Mouse (Mus musculus) liver, embryonic 15.5 days (tissue): ENCODE results near the gene Best1. TPM values are rescaled to one million over a fixed set of nuclear protein-coding genes. Genes with fewer than 3 reads are reported as not detected.

Experiments
- ATAC-seq: fragments of 200-750 bp; cut with Nextera tagmentation; 2 replicates; pipeline ENCODE4 v1.8.0; 2017; ENCODE audit warnings: moderate number of reproducible peaks, mild to moderate bottlenecking, moderate library complexity; ENCODE audit not compliant: insufficient read depth
- H3K27ac ChIP-seq: fragments of 300-500 bp; sonication (generic); replicated peaks from 2 replicates; pipeline ENCODE4 v1.5.1; 2015; ENCODE audit warnings: mild to moderate bottlenecking, inconsistent platforms
- H3K27me3 ChIP-seq: fragments of 300-500 bp; sonication (generic); 2 replicates; pipeline ENCODE4 v1.6.1; 2015; ENCODE audit warnings: mild to moderate bottlenecking, inconsistent platforms
- H3K36me3 ChIP-seq: fragments of 300-500 bp; sonication (generic); replicated peaks from 2 replicates; pipeline ENCODE4 v1.6.1; 2015; ENCODE audit warnings: moderate library complexity, mild to moderate bottlenecking, inconsistent platforms
- H3K4me1 ChIP-seq: fragments of 300-500 bp; sonication (generic); replicated peaks from 2 replicates; pipeline ENCODE4 v1.6.1; 2015; ENCODE audit warnings: inconsistent platforms
- H3K4me2 ChIP-seq: fragments of 300-500 bp; sonication (generic); 2 replicates; pipeline ENCODE4 v1.6.1; 2015; ENCODE audit warnings: moderate library complexity, mild to moderate bottlenecking, inconsistent platforms
- H3K4me3 ChIP-seq: fragments of 300-500 bp; sonication (generic); replicated peaks from 2 replicates; pipeline ENCODE4 v1.5.1; 2015; ENCODE audit warnings: mild to moderate bottlenecking, inconsistent platforms
- H3K9ac ChIP-seq: fragments of 300-500 bp; sonication (generic); 2 replicates; pipeline ENCODE4 v1.6.1; 2015; ENCODE audit warnings: moderate library complexity, mild to moderate bottlenecking, inconsistent platforms
- H3K9me3 ChIP-seq: fragments of 300-500 bp; sonication (generic); replicated peaks from 2 replicates; pipeline ENCODE4 v1.6.1; 2016; ENCODE audit warnings: inconsistent platforms
- WGBS: fragments of 180-500 bp; shearing (Covaris S2); methylation state at CpG from one replicate; pipeline ENCODE4 v1.1.7; 2015; ENCODE audit warnings: mixed read lengths; ENCODE audit not compliant: insufficient replicate concordance; 5-methylcytosine and 5-hydroxymethylcytosine counted together
- polyA plus RNA-seq: library from polyadenylated mRNA; unstranded; fragments of >200 nt; fragmentation: Nextera tagmentation; extraction: Ambion mirVana; gene quantifications from 2 replicates; pipeline ENCODE4 v1.2.1, GENCODE M21; 2015

Gene Best1
- polyA plus RNA-seq, 1 experiment from 2014 or later = 0.12 TPM

DNA sequence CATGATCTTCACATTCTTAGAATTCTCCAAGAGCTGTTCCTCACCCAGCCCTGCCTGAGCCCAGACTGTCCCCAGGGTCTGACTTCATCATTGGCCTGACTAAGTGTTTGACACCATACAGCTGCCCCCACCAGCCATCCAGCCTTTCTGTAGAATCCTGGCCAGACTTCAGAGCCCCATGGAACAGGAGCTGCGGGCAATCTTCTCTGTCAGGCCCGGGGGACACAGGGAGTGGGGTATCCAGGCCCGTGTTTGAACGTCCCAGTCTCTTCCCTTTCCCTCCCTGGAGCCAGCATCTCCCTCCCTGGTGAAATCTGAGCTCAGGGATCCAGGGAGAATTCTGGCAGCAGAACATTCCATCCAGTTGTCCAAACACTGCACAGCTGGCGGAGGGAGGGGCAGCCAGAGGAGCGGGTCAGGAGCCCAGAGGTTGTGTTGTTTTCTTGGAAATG lies 11.4 kb upstream of the Best1 start:
- peak overlapping the region; percentile 86; the same call in 1 of the 2 replicates for H3K9ac ChIP-seq
- 62% methylated on average over 6 of the region's 6 CpGs for WGBS
- peak overlapping the region; percentile 97 for H3K4me2 ChIP-seq
- H3K27ac ChIP-seq = peak overlapping the region; percentile 98
- no peak for ATAC-seq
- H3K4me1 ChIP-seq = peaks cover 67% of the 10 kb centered on the region
- H3K9me3 ChIP-seq = no peaks in the 10 kb centered on the region
- H3K27me3 ChIP-seq = 0 out of 2 replicates have a peak, but pooled peaks cover 6% of the 10 kb centered on the region
- H3K36me3 ChIP-seq = 0 out of 2 replicates have a peak, but pooled peaks cover 5% of the 10 kb centered on the region
- H3K4me3 ChIP-seq = no peak overlapping the region

DNA sequence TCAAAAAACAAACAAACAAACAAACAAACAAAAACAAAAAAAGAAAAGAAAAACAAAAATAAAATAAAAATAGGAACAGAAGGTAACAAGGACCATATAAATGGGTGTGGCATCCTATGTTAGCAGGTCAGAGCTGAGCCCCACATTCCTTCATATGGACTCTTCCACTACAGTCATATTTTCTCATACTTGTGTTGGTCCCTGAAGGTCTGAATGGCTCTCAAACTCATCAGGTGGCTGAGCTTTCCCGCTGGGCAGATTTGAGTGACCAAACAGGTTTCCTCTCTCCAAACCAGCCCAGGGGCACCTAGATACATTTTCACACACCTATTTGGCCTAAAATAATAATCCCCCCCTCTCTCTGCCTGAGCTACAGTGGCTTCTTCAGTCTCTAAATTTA lies 10.0 kb upstream of the Best1 start:
- Histone ChIP-seq H3K9me3 (no peaks in the 10 kb centered on the region), H3K4me2 (no peak overlapping the region), H3K4me1 (peaks cover 53% of the 10 kb centered on the region), H3K36me3 (no peaks in the 10 kb centered on the region), H3K9ac (no peak overlapping the region), H3K27ac (no peak overlapping the region), H3K27me3 (0 out of 2 replicates have a peak, but pooled peaks cover 6% of the 10 kb centered on the region), H3K4me3 (no peak overlapping the region)
- WGBS = 63% methylated on average over 1 of the region's 1 CpGs
- ATAC-seq = no peak

DNA sequence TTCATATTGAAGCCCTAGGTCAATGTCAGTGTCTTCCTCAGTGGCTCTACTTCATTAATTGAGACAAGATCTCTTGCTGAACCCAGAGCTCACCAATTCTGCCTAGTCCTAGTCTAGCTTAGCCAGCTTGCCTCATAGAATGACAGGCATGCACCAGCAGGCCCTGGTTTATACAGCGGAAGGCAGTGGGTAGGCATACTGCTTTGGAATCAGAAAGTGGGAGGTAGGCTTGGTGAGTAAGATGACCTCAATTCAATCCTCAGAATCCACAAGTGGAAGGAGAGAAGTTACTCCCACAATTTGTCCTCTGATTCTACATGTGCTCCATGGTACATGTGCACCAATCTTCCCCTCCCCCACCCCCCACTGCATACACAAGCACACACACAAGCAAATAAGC lies 2.3 kb upstream of the Best1 start:
- Histone ChIP-seq H3K4me3 (no peak overlapping the region), H3K27me3 (no peaks in the 10 kb centered on the region), H3K27ac (no peak overlapping the region), H3K4me2 (no peak overlapping the region), H3K9ac (no peak overlapping the region), H3K36me3 (no peaks in the 10 kb centered on the region), H3K9me3 (0 out of 2 replicates have a peak, but pooled peaks cover 7% of the 10 kb centered on the region), H3K4me1 (peaks cover 8% of the 10 kb centered on the region)
- no peak for ATAC-seq
- WGBS = 80% methylated on average over 1 of the region's 1 CpGs

DNA sequence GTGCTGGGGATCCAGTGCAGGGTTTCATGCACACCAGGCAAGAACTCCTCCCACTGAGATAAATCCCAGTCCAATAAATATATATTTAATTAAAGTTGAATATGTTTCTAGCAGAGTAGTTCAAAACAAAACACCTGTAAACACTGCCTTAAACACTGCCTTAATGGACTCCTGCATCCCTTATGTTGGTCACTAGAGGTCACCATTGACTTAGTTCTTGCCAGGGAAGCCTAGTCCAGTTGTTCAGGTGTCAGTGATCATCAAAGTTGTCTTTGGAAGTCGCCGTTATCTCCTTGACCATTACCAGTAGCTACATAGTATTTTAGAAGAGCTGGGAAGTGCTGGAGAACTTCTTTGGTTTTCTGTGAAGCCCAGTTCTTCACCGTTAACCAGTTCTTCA lies 1.1 kb downstream of the Best1 start:
- H3K4me1 ChIP-seq = peaks cover 8% of the 10 kb centered on the region
- peak; percentile 45; the same call in 1 of the 2 replicates for ATAC-seq
- 22% methylated on average over 3 of the region's 3 CpGs for WGBS
- H3K27ac ChIP-seq = no peak overlapping the region
- peaks cover 6% of the 10 kb centered on the region for H3K27me3 ChIP-seq
- no peak overlapping the region for H3K9ac ChIP-seq
- H3K36me3 ChIP-seq = no peaks in the 10 kb centered on the region
- no peak overlapping the region for H3K4me3 ChIP-seq
- 0 out of 2 replicates have a peak, but pooled peaks cover 7% of the 10 kb centered on the region for H3K9me3 ChIP-seq
- no peak overlapping the region for H3K4me2 ChIP-seq

DNA sequence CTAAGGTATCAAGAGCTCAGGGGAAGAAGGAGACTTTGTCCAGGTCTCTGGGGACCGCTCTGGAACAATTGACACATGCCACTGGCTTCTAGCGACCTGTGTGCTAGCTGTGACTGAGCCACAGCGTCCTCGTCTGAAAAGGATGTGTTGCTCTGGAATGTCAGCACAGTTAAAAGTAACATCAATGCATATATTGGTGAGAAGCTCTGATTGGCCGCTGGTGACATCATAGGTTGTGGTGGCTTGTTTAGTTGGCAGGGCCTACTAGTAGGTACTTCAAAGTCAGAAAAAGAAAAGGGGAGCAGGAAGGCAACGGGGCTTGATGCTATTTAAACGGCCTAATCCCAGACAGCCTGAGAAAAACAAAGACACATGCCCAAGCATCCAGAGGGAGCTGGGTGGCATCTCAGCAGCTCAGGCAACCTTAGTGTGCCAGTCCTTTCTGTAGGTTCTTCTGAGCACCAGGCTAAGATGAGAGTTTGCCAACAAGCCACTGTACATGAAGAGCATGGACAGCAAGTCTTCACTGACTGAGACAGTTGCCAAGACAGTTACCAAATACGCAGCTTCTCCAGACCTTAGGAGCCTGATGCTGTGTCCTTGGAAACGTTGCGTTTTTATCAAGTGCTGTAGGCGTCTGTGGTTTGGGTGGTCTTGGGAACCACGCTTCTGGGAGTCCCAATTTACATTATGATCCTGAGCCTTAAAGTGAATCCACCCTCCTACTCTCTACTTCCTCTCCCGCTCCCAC lies 2.5 kb downstream of the Best1 start:
- H3K27me3 ChIP-seq = peaks cover 6% of the 10 kb centered on the region
- 51% methylated on average over 13 of the region's 13 CpGs for WGBS
- H3K9me3 ChIP-seq = 0 out of 2 replicates have a peak, but pooled peaks cover 7% of the 10 kb centered on the region
- no peak overlapping the region for H3K4me3 ChIP-seq
- no peak overlapping the region for H3K9ac ChIP-seq
- no peak for ATAC-seq
- no peak overlapping the region for H3K4me2 ChIP-seq
- no peak overlapping the region for H3K27ac ChIP-seq
- H3K36me3 ChIP-seq = no peaks in the 10 kb centered on the region
- H3K4me1 ChIP-seq = 0 out of 2 replicates have a peak, but pooled peaks cover 3% of the 10 kb centered on the region

DNA sequence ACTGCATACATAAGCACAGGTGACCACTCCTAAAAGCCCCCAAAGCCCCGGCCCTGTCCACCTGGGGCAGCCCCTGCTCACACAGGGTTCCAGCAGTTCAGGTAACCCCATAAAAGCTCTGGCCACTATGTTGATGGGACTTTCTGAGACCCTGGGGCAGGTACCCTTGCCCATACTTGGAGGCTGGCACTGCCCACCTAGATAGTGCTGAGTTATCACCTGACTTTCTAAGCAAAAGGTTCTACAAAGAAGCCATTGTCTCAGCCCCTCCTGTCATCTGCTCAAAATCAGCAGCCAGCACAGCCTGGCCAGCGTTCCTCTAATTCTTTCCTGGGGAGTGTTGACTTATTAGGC lies 3.4 kb downstream of the Best1 start:
- H3K27me3 ChIP-seq = peaks cover 6% of the 10 kb centered on the region
- H3K27ac ChIP-seq = no peak overlapping the region
- no peaks in the 10 kb centered on the region for H3K36me3 ChIP-seq
- H3K9ac ChIP-seq = no peak overlapping the region
- H3K4me2 ChIP-seq = no peak overlapping the region
- peaks cover 9% of the 10 kb centered on the region for H3K4me1 ChIP-seq
- 62% methylated on average over 2 of the region's 2 CpGs for WGBS
- H3K9me3 ChIP-seq = 0 out of 2 replicates have a peak, but pooled peaks cover 7% of the 10 kb centered on the region
- H3K4me3 ChIP-seq = no peak overlapping the region
- ATAC-seq = no peak

DNA sequence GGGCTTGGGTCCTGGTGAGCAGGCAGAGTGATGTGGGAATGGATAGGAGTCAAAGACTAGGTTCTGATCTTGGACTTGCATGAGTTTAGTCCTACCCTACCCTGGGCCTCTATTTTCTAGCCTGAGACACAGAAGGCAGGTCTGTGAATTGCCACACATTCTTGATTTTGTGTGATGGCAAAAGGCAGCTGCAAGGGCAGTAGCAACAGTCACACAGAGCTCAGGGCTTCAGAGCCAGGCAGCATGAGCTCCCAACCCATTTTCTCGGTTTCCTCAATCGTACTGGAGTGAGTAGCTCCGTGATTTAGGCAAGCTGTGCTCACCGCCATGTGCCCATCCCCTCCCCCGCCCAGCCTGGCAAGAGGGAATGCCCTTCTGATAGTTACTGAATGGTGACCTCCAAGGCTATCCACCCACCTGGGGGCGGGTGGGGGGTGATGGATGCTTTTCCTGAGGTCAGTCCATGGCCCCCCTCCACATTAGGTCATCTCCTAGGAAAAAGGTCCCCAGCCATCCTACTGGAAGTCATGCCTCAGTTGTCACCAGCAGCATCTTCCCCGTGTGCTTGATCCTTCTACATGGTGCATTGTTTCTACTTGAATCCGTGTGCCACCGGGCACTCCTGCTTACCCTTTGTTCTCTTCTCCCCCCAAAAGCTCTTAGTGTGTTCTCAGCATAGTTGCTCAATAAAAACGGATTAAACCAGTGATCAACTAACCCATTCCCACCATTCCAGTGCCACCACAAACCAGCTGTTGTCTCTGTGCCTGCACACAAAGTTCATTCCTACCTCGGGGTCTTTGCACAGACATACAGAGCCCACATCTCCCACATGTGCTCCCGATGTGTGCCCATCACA lies 4.0 kb downstream of the Best1 start:
- peaks cover 15% of the 10 kb centered on the region for H3K4me1 ChIP-seq
- WGBS = 59% methylated on average over 12 of the region's 12 CpGs
- no peak overlapping the region for H3K27ac ChIP-seq
- H3K4me2 ChIP-seq = no peak overlapping the region
- no peak overlapping the region for H3K4me3 ChIP-seq
- ATAC-seq = no peak
- H3K27me3 ChIP-seq = peaks cover 6% of the 10 kb centered on the region
- H3K9me3 ChIP-seq = 0 out of 2 replicates have a peak, but pooled peaks cover 3% of the 10 kb centered on the region
- H3K9ac ChIP-seq = no peak overlapping the region
- no peaks in the 10 kb centered on the region for H3K36me3 ChIP-seq

DNA sequence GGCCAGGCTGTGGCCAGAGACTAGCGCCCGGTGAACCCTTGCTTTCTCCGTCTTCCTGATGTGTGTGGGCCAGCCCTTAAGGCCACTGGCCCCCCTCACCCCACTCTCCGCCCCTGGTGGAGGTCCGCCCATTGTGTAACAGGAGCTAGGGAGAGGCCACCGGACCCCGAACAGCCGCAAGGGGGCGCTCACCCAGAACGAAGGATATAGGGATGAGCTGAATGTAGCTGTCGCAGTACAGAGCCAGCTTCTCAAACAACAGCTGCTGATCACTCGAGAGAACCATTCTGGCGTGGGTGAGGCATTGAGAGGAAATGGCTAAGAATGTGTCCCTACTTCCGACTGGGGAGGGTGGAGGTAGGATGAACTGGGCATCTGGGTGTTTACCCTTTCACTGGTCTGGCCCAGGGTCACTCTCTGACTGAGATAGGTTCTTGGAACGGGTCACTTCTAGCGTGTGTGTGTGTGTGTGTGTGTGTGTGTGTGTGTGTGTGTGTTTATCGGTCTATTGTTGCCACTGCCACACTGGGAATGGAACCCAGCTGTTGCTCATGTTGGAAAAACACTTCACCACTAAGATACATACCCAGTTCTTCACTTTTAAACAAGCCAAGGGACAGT lies 8.3 kb downstream of the Best1 start:
- peaks cover 49% of the 10 kb centered on the region for H3K4me1 ChIP-seq
- no peak overlapping the region for H3K9ac ChIP-seq
- H3K27me3 ChIP-seq = peaks cover 6% of the 10 kb centered on the region
- WGBS = 8% methylated on average over 17 of the region's 17 CpGs
- H3K27ac ChIP-seq = no peak overlapping the region
- no peaks in the 10 kb centered on the region for H3K36me3 ChIP-seq
- H3K4me3 ChIP-seq = peak overlapping the region; percentile 33
- H3K4me2 ChIP-seq = peak overlapping the region; percentile 60
- no peaks in the 10 kb centered on the region for H3K9me3 ChIP-seq
- peak; percentile 27 for ATAC-seq

DNA sequence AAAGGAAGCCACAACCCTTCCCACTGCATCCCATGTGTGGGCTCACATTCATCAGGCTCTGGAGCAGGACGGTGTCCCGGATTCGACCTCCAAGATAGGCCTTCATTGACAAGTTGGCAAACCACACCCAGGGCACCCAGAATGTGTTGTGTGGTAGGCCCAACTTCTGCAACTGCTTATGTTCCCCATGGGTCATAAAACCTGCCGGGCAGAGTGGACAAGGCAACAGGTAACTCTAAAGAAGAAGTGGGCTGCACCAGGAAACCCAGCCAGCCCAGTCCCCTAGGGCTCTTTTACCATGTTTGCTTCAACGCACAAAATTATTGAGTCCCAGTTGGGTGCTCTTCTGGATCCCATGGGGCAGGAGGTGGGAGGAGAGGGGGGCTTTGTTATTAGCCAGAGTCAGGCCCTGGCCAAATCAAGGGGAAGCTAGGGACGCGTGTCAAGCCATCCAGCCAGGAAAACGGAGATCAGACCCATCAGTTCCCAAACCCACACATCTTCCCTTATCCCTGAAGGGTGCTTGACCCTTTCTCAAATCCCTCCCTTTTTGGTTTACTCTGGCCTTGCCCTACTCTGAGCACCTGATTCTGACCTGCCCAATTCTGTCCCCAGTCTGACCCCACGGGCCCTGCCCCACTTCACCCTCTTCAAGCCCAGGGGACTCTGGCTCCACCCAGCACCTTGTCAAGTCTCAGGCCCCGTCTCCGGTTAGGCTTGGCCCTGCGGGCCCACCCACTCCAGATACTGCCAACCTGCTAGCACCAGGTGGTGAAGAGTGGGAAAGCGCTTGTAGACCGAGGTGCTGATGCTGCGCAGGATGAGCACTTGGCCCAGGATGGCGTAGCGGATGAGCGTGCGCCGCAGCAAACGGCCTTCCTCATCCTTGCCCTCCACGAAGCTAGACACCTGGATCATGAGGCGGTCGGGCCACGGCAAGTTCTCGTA lies 9.1 kb downstream of the Best1 start:
- WGBS = 58% methylated on average over 26 of the region's 26 CpGs
- H3K27me3 ChIP-seq = no peaks in the 10 kb centered on the region; the same call in 1 of the 2 replicates
- peak overlapping the region; percentile 33 for H3K4me3 ChIP-seq
- peak overlapping the region; percentile 60 for H3K4me2 ChIP-seq
- H3K36me3 ChIP-seq = peaks cover 2% of the 10 kb centered on the region; the same call in 1 of the 2 replicates
- no peak; the same call in 1 of the 2 replicates for ATAC-seq
- H3K4me1 ChIP-seq = peaks cover 57% of the 10 kb centered on the region
- no peaks in the 10 kb centered on the region for H3K9me3 ChIP-seq
- H3K27ac ChIP-seq = no peak overlapping the region
- H3K9ac ChIP-seq = no peak overlapping the region

DNA sequence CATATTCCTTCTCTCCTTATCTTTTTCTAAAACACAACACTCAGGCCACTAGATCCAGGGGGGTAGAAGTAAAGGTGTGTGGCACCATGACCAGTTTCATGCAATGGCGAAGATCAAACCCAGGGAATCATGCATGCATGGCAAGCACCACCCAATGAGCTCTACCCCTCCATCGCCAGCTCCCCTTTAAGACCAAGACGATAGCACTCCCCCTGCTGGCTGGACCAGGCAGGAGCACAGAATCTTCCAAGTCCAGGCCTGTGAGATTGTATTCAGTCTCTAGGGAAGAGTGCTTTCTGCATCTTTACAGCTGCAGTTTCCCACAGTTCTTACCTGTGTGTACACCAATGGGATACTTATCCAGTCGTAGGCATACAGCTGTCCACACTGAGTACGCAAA lies 10.1 kb downstream of the Best1 start:
- no peak for ATAC-seq
- no peak overlapping the region for H3K4me2 ChIP-seq
- WGBS = 21% methylated on average over 5 of the region's 5 CpGs
- H3K9ac ChIP-seq = no peak overlapping the region
- peaks cover 65% of the 10 kb centered on the region for H3K4me1 ChIP-seq
- no peaks in the 10 kb centered on the region for H3K27me3 ChIP-seq
- 0 out of 2 replicates have a peak overlapping the region, but pooled peaks have one; percentile 81 for H3K27ac ChIP-seq
- H3K4me3 ChIP-seq = no peak overlapping the region
- H3K9me3 ChIP-seq = no peaks in the 10 kb centered on the region
- peaks cover 12% of the 10 kb centered on the region for H3K36me3 ChIP-seq
